Mouse (Mus musculus): ENCODE measurements at regions not wholly inside any gene's neighbourhood (a gene's known extent, or its start where the extent isn't known, plus 50 kb on each side); places are given as distances from the start of the nearest gene placed in this dataset.

- no peaks in the 10 kb centered on the region for H3K27me3 ChIP-seq (ENCODE audit: insufficient read depth, low read length)
- H3K36me3 ChIP-seq (ENCODE audit: insufficient read depth, low read length), result no peaks in the 10 kb centered on the region
- TF ChIP-seq NANOG (IDR thresholded peaks at IDR 0.05; ENCODE audit: borderline replicate concordance, low read length) (no peak), CTCF (conservative IDR thresholded peaks at IDR 0.05; ENCODE audit: low read length) (no peak), POU5F1 (IDR thresholded peaks at IDR 0.05; ENCODE audit: borderline replicate concordance, low read length) (no peak)
- no peaks in the 10 kb centered on the region for H3K9me3 ChIP-seq (ENCODE audit: low read length)
- no peak overlapping the region for H3K4me3 ChIP-seq (replicated peaks; ENCODE audit: low read length)
- no peaks in the 10 kb centered on the region for H3K4me1 ChIP-seq (replicated peaks; ENCODE audit: low read depth, low read length)
These were observed 654.5 kb upstream of the Gm19410 start for GRCm38 (mm10) chr8:35111130-35111529.

- H3K9me3 ChIP-seq (ENCODE audit: low read length), result no peaks in the 10 kb centered on the region
- no peak overlapping the region for H3K4me3 ChIP-seq (replicated peaks; ENCODE audit: low read length)
- no peaks in the 10 kb centered on the region for H3K27me3 ChIP-seq (ENCODE audit: insufficient read depth, low read length)
- TF ChIP-seq NANOG (IDR thresholded peaks at IDR 0.05; ENCODE audit: borderline replicate concordance, low read length) (no peak), POU5F1 (IDR thresholded peaks at IDR 0.05; ENCODE audit: borderline replicate concordance, low read length) (no peak), CTCF (conservative IDR thresholded peaks at IDR 0.05; ENCODE audit: low read length) (no peak)
- H3K4me1 ChIP-seq (replicated peaks; ENCODE audit: low read depth, low read length), result no peaks in the 10 kb centered on the region
- no peaks in the 10 kb centered on the region for H3K36me3 ChIP-seq (ENCODE audit: insufficient read depth, low read length)
These were observed 652.9 kb upstream of the Gm19410 start for GRCm38 (mm10) chr8:35112591-35113265.

GRCm38 (mm10) chr8:35114031-35114430 is 651.6 kb upstream of the Gm19410 start:
- H3K27me3 ChIP-seq (ENCODE audit: insufficient read depth, low read length), result no peaks in the 10 kb centered on the region
- no peaks in the 10 kb centered on the region for H3K9me3 ChIP-seq (ENCODE audit: low read length)
- H3K36me3 ChIP-seq (ENCODE audit: insufficient read depth, low read length), result no peaks in the 10 kb centered on the region
- no peaks in the 10 kb centered on the region for H3K4me1 ChIP-seq (replicated peaks; ENCODE audit: low read depth, low read length)
- TF ChIP-seq CTCF (conservative IDR thresholded peaks at IDR 0.05; ENCODE audit: low read length), result no peak
- no peak for TF ChIP-seq POU5F1 (IDR thresholded peaks at IDR 0.05; ENCODE audit: borderline replicate concordance, low read length)
- TF ChIP-seq NANOG (IDR thresholded peaks at IDR 0.05; ENCODE audit: borderline replicate concordance, low read length), result no peak
- no peak overlapping the region for H3K4me3 ChIP-seq (replicated peaks; ENCODE audit: low read length)

GRCm38 (mm10) chr8:35120612-35121011 is 645.0 kb upstream of the Gm19410 start:
- Histone ChIP-seq H3K4me3 (replicated peaks; ENCODE audit: low read length) (no peak overlapping the region), H3K4me1 (replicated peaks; ENCODE audit: low read depth, low read length) (no peaks in the 10 kb centered on the region), H3K36me3 (ENCODE audit: insufficient read depth, low read length) (no peaks in the 10 kb centered on the region), H3K9me3 (ENCODE audit: low read length) (peaks cover 38% of the 10 kb centered on the region), H3K27me3 (ENCODE audit: insufficient read depth, low read length) (no peaks in the 10 kb centered on the region)
- TF ChIP-seq CTCF (conservative IDR thresholded peaks at IDR 0.05; ENCODE audit: low read length) (no peak), POU5F1 (IDR thresholded peaks at IDR 0.05; ENCODE audit: borderline replicate concordance, low read length) (no peak), NANOG (IDR thresholded peaks at IDR 0.05; ENCODE audit: borderline replicate concordance, low read length) (no peak)

GRCm38 (mm10) chr8:35121084-35121483 is 644.5 kb upstream of the Gm19410 start:
- Histone ChIP-seq H3K27me3 (ENCODE audit: insufficient read depth, low read length) (no peaks in the 10 kb centered on the region), H3K4me1 (replicated peaks; ENCODE audit: low read depth, low read length) (no peaks in the 10 kb centered on the region), H3K4me3 (replicated peaks; ENCODE audit: low read length) (no peak overlapping the region), H3K9me3 (ENCODE audit: low read length) (peaks cover 42% of the 10 kb centered on the region), H3K36me3 (ENCODE audit: insufficient read depth, low read length) (no peaks in the 10 kb centered on the region)
- TF ChIP-seq NANOG (IDR thresholded peaks at IDR 0.05; ENCODE audit: borderline replicate concordance, low read length) (no peak), CTCF (conservative IDR thresholded peaks at IDR 0.05; ENCODE audit: low read length) (no peak), POU5F1 (IDR thresholded peaks at IDR 0.05; ENCODE audit: borderline replicate concordance, low read length) (no peak)

- Histone ChIP-seq H3K9me3 (ENCODE audit: low read length) (peaks cover 47% of the 10 kb centered on the region), H3K4me1 (replicated peaks; ENCODE audit: low read depth, low read length) (no peaks in the 10 kb centered on the region), H3K36me3 (ENCODE audit: insufficient read depth, low read length) (no peaks in the 10 kb centered on the region), H3K4me3 (replicated peaks; ENCODE audit: low read length) (no peak overlapping the region), H3K27me3 (ENCODE audit: insufficient read depth, low read length) (no peaks in the 10 kb centered on the region)
- TF ChIP-seq NANOG (IDR thresholded peaks at IDR 0.05; ENCODE audit: borderline replicate concordance, low read length), result no peak
- no peak for TF ChIP-seq POU5F1 (IDR thresholded peaks at IDR 0.05; ENCODE audit: borderline replicate concordance, low read length)
- no peak for TF ChIP-seq CTCF (conservative IDR thresholded peaks at IDR 0.05; ENCODE audit: low read length)
These were observed 642.4 kb upstream of the Gm19410 start for GRCm38 (mm10) chr8:35123196-35123621.

- no peak for TF ChIP-seq NANOG (IDR thresholded peaks at IDR 0.05; ENCODE audit: borderline replicate concordance, low read length)
- no peak for TF ChIP-seq CTCF (conservative IDR thresholded peaks at IDR 0.05; ENCODE audit: low read length)
- no peak for TF ChIP-seq POU5F1 (IDR thresholded peaks at IDR 0.05; ENCODE audit: borderline replicate concordance, low read length)
- no peaks in the 10 kb centered on the region for H3K36me3 ChIP-seq (ENCODE audit: insufficient read depth, low read length)
- no peaks in the 10 kb centered on the region for H3K4me1 ChIP-seq (replicated peaks; ENCODE audit: low read depth, low read length)
- H3K9me3 ChIP-seq (ENCODE audit: low read length), result peaks cover 47% of the 10 kb centered on the region
- no peaks in the 10 kb centered on the region for H3K27me3 ChIP-seq (ENCODE audit: insufficient read depth, low read length)
- no peak overlapping the region for H3K4me3 ChIP-seq (replicated peaks; ENCODE audit: low read length)
These were observed 640.4 kb upstream of the Gm19410 start for GRCm38 (mm10) chr8:35125179-35125578.

- Histone ChIP-seq H3K4me1 (replicated peaks; ENCODE audit: low read depth, low read length) (no peaks in the 10 kb centered on the region), H3K4me3 (replicated peaks; ENCODE audit: low read length) (no peak overlapping the region), H3K36me3 (ENCODE audit: insufficient read depth, low read length) (no peaks in the 10 kb centered on the region), H3K27me3 (ENCODE audit: insufficient read depth, low read length) (no peaks in the 10 kb centered on the region), H3K9me3 (ENCODE audit: low read length) (peaks cover 4% of the 10 kb centered on the region; the same call in 1 of the 2 replicates)
- TF ChIP-seq NANOG (IDR thresholded peaks at IDR 0.05; ENCODE audit: borderline replicate concordance, low read length) (no peak), POU5F1 (IDR thresholded peaks at IDR 0.05; ENCODE audit: borderline replicate concordance, low read length) (no peak), CTCF (conservative IDR thresholded peaks at IDR 0.05; ENCODE audit: low read length) (no peak)
These were observed 633.3 kb upstream of the Gm19410 start for GRCm38 (mm10) chr8:35132281-35132680.

GRCm38 (mm10) chr8:35135630-35136029 is 630.0 kb upstream of the Gm19410 start:
- TF ChIP-seq CTCF (conservative IDR thresholded peaks at IDR 0.05; ENCODE audit: low read length) (no peak), NANOG (IDR thresholded peaks at IDR 0.05; ENCODE audit: borderline replicate concordance, low read length) (no peak), POU5F1 (IDR thresholded peaks at IDR 0.05; ENCODE audit: borderline replicate concordance, low read length) (no peak)
- H3K27me3 ChIP-seq (ENCODE audit: insufficient read depth, low read length), result no peaks in the 10 kb centered on the region
- H3K9me3 ChIP-seq (ENCODE audit: low read length), result peaks cover 37% of the 10 kb centered on the region
- no peak overlapping the region for H3K4me3 ChIP-seq (replicated peaks; ENCODE audit: low read length)
- H3K36me3 ChIP-seq (ENCODE audit: insufficient read depth, low read length), result no peaks in the 10 kb centered on the region
- H3K4me1 ChIP-seq (replicated peaks; ENCODE audit: low read depth, low read length), result no peaks in the 10 kb centered on the region

All from E14TG2a.4 (cell line).